Mouse (Mus musculus): ENCODE results near the gene Olfr329-ps. TPM values are rescaled to one million over a fixed set of nuclear protein-coding genes. Genes with fewer than 3 reads are reported as not detected.

Gene Olfr329-ps
- not detected for polyA plus RNA-seq (2012; fragmentation: generic; extraction: Trizol)

DNA sequence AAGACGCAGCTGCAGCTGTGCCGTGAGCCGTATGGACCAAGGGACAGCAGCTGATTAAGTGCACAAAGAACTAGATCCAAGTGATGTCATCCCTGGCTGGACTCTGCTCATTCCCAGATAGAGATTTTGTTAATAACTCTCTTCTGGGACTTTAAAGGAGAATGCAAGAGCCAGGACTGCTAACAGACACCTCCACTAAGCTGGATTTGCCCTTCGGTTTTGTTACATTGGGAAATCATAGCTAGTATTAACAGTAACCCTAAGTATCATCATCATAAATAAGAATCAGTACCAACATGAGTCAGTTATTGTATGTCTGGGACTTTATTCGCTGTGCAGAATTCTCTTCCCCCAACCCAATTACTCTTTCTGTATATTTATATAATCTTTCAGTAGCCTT, at the start of gene Olfr329-ps:
Olfr329-ps (minus strand) TSS at position 101 of the 400 bp plus-strand sequence.

DNA sequence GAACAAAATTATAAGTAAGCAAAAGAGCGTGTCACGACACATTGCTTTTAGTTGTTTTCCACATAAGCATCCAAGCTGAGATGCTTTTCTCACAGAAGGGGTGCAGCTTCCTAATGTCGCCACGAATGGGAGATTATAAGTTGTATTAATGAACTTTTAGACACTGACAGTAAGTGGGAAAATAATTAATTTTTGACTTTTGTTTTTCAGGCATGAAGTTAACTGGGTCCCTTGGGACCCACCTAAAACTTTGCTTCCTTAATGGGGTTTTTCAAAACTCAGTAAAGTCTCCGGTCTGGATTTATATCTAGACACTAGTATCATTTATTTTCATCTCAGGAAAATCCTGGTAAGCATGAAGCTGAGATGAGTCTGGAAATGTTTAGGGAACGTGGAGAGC, 48.6 kb upstream of the Olfr329-ps start, which contains the start of gene Olfr324:
Olfr324 (plus strand) TSS at position 301 of the 400 bp plus-strand sequence.

GRCm38 (mm10) chr11:58577430-58577829, 31.2 kb upstream of the Olfr329-ps start, which contains the start of gene Olfr325:
Olfr325 (plus strand) TSS chr11:58577730.

DNA sequence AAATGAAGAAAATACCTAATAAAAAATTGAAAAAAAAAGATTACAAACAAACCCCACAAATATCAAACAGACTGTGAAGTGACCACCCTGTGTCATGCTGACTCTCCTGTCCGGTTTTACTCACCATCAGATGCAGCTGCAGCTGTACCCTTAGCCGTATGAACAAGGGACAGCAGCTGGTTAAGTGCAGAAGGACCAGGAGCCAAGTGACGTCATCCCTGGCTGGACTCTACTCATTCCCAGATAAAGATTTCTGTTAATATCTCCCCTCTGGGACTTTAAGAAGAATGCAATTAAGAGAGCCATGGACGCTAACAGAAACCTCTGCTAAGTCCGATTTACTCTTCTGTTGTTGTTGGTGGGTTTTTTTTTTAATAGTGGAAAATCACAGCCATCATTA, 24.2 kb upstream of the Olfr329-ps start, which contains the start of gene Olfr224:
Olfr224 (minus strand) TSS at position 149 of the 400 bp plus-strand sequence.

DNA sequence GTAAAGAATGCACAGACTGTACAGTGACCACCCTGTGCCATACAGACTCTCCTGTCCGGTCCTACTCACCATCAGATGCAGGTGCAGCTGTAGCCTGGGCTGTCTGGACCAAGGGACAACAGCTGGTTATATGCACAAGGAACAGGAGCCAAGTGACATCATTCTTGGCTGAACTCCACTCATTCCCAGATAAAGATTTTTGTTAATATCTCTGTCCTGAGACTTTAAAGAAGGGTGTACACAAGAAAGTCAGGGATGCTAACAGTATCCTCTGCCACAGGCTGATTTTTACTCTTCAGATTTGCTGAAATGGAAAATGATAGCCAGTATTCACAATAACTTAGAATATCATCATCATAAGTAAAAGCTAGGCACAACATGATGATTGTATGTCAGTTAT, 9.3 kb upstream of the Olfr329-ps start, which contains the start of gene Olfr328:
Olfr328 (minus strand) TSS at position 101 of the 400 bp plus-strand sequence.

GRCm38 (mm10) chr11:58534736-58535135, 11.5 kb downstream of the Olfr329-ps start, which contains the start of gene Olfr330:
Olfr330 (minus strand) TSS chr11:58534836.

DNA sequence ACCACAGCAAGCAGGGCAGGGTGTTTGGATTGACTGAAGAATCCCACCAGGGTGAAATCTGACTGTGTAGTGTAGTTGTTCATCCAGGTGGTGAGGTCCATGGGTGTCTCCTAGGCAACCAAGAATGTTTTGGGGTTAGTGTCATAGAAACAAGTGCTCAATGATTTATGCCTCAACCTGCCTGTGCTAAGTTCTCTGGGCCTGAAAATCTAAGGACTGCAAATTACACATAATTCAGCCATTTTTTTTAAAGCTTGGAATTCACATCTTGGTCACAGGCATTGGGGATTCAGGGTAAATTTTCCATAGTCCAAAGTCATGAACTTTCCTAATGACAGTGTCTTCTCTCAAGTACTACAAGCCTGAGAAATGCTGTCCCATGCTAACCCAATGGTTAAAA, 43.8 kb downstream of the Olfr329-ps start, which contains the start of gene Olfr331:
Olfr331 (minus strand) TSS at position 101 of the 400 bp plus-strand sequence.

DNA sequence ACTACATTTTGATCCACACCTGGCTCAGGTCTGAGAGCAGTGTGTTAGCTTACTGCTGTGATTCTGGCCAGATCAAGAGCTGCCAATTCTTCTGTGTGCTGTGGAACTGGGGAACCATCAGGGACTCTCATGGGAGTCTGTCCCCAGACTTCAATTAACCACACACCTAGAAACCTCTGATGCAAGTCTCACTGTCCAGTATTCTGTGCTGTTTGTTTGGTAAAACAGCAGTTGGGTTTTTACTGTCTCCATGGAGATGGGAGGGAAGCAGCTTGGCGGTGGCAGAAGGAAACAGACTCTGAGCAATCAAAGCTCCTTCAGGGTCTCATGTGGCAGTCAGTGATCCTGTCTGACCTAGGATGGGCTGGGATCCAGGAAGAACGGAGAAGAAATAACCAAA, 53.8 kb downstream of the Olfr329-ps start, which contains the start of gene Olfr332:
Olfr332 (minus strand) TSS at position 101 of the 400 bp plus-strand sequence.

Other genes with a start within 250 kb of the Olfr329-ps start
- 10 to 100 TPM in 1 of 2 experiments, 1 to 10 TPM in 1; 4.4 to 10.7 TPM for gene Zfp692, start 239.4 kb downstream of the Olfr329-ps start, polyA plus RNA-seq (2012; fragmentation: generic; extraction: Trizol)
- 10 to 100 TPM; 15.1 to 17.3 TPM for gene Zfp672, start 216.1 kb downstream of the Olfr329-ps start, polyA plus RNA-seq (2012; fragmentation: generic; extraction: Trizol)
- 10 to 100 TPM; 17.9 to 33.6 TPM for gene Sh3bp5l, start 215.7 kb downstream of the Olfr329-ps start, polyA plus RNA-seq (2012; fragmentation: generic; extraction: Trizol)
- gene Lypd8, start 167.4 kb downstream of the Olfr329-ps start, polyA plus RNA-seq (2012; fragmentation: generic; extraction: Trizol), result not detected
- not detected for gene 1810065E05Rik, start 125.3 kb downstream of the Olfr329-ps start, polyA plus RNA-seq (2012; fragmentation: generic; extraction: Trizol)
- not detected for gene Gm12253, start 113.9 kb downstream of the Olfr329-ps start, polyA plus RNA-seq (2012; fragmentation: generic; extraction: Trizol)
- gene Lypd9, start 93.5 kb downstream of the Olfr329-ps start, polyA plus RNA-seq (2012; fragmentation: generic; extraction: Trizol), result not detected
- not detected for gene Olfr30, start 84.2 kb downstream of the Olfr329-ps start, polyA plus RNA-seq (2012; fragmentation: generic; extraction: Trizol)
- not detected for gene Olfr332, start 53.9 kb downstream of the Olfr329-ps start, polyA plus RNA-seq (2012; fragmentation: generic; extraction: Trizol)
- gene Olfr331, start 43.9 kb downstream of the Olfr329-ps start, polyA plus RNA-seq (2012; fragmentation: generic; extraction: Trizol), result not detected
- not detected for gene Olfr330, start 11.6 kb downstream of the Olfr329-ps start, polyA plus RNA-seq (2012; fragmentation: generic; extraction: Trizol)
- not detected for gene Olfr328, start 9.2 kb upstream of the Olfr329-ps start, polyA plus RNA-seq (2012; fragmentation: generic; extraction: Trizol)
- gene Olfr224, start 24.1 kb upstream of the Olfr329-ps start, polyA plus RNA-seq (2012; fragmentation: generic; extraction: Trizol), result not detected
- gene Olfr325, start 31.3 kb upstream of the Olfr329-ps start, polyA plus RNA-seq (2012; fragmentation: generic; extraction: Trizol), result not detected
- not detected for gene Olfr324, start 48.7 kb upstream of the Olfr329-ps start, polyA plus RNA-seq (2012; fragmentation: generic; extraction: Trizol)
- gene 2210407C18Rik, start 69.7 kb upstream of the Olfr329-ps start, polyA plus RNA-seq (2012; fragmentation: generic; extraction: Trizol), result not detected
- gene Olfr323, start 84.1 kb upstream of the Olfr329-ps start, polyA plus RNA-seq (2012; fragmentation: generic; extraction: Trizol), result not detected
- gene Trim58, start 94.0 kb upstream of the Olfr329-ps start, polyA plus RNA-seq (2012; fragmentation: generic; extraction: Trizol), result not detected
- not detected for gene Olfr322, start 112.4 kb upstream of the Olfr329-ps start, polyA plus RNA-seq (2012; fragmentation: generic; extraction: Trizol)
- not detected for gene Olfr320, start 134.7 kb upstream of the Olfr329-ps start, polyA plus RNA-seq (2012; fragmentation: generic; extraction: Trizol)
- gene Olfr319, start 152.7 kb upstream of the Olfr329-ps start, polyA plus RNA-seq (2012; fragmentation: generic; extraction: Trizol), result not detected
- not detected for gene Olfr318, start 177.6 kb upstream of the Olfr329-ps start, polyA plus RNA-seq (2012; fragmentation: generic; extraction: Trizol)
- gene Olfr317, start 192.8 kb upstream of the Olfr329-ps start, polyA plus RNA-seq (2012; fragmentation: generic; extraction: Trizol), result not detected
- gene Olfr316, start 206.3 kb upstream of the Olfr329-ps start, polyA plus RNA-seq (2012; fragmentation: generic; extraction: Trizol), result not detected
- not detected for gene Olfr315, start 226.8 kb upstream of the Olfr329-ps start, polyA plus RNA-seq (2012; fragmentation: generic; extraction: Trizol)
- not detected for gene Olfr314, start 236.5 kb upstream of the Olfr329-ps start, polyA plus RNA-seq (2012; fragmentation: generic; extraction: Trizol)

Data from C3H10T1/2 (cell line).